Mouse (Mus musculus) CH12.LX (cell line): Measurements from ENCODE around the gene Cyp1a1. TPM values are rescaled to one million over a fixed set of nuclear protein-coding genes. Genes with fewer than 3 reads are reported as not detected.
A peak's percentile ranks its signal among the peaks of the same experiment; 100 is the strongest.

ENCODE experiments used
- DNase-seq: peaks from one replicate; pipeline ENCODE4 v3.0.0-alpha.2; 2013; ENCODE audit errors: extremely low read depth
- H3K27ac ChIP-seq: 2 replicates; pipeline ENCODE4 v1.5.1; 2012; ENCODE audit warnings: low read depth, mild to moderate bottlenecking, control low read depth, moderate library complexity; ENCODE audit not compliant: insufficient read depth
- H3K27me3 ChIP-seq: replicated peaks from 2 replicates; pipeline ENCODE3; 2012; ENCODE audit warnings: inconsistent platforms
- H3K36me3 ChIP-seq, 2 experiments: replicated peaks in 1 of 2; 2 replicates each; pipeline versions ENCODE3 to v1.6.1; 2012; ENCODE audit warnings: inconsistent platforms in 1 of 2, low read length in 1 of 2, mild to moderate bottlenecking in 1 of 2, mixed read lengths in 1 of 2, moderate library complexity in 1 of 2; ENCODE audit not compliant: control insufficient read depth in 1 of 2, insufficient read depth in 1 of 2
- H3K4me1 ChIP-seq, 2 experiments: 2 replicates each; pipeline ENCODE4 v1.6.1; 2012; ENCODE audit warnings: inconsistent platforms in 1 of 2, moderate library complexity in 1 of 2; ENCODE audit not compliant: insufficient read depth in 2 of 2, control insufficient read depth in 1 of 2
- H3K4me2 ChIP-seq: 2 replicates; pipeline ENCODE4 v1.6.1; 2012; ENCODE audit warnings: low read depth, mild to moderate bottlenecking, control low read depth; ENCODE audit not compliant: poor library complexity, insufficient read depth, severe bottlenecking
- H3K4me3 ChIP-seq, 3 experiments: fragments of 150-350 bp in 1 of 3; sonication (generic) in 1 of 3; replicated peaks in 1 of 3; 2 replicates each; pipeline versions ENCODE3 to v1.5.1; 2011 to 2012; ENCODE audit warnings: low read depth in 2 of 3, low read length in 2 of 3, mild to moderate bottlenecking in 2 of 3, moderate library complexity in 2 of 3, control low read depth in 1 of 3, improper control_type of control experiment in 1 of 3, inconsistent platforms in 1 of 3, mixed read lengths in 1 of 3; ENCODE audit not compliant: poor library complexity in 1 of 3
- H3K79me2 ChIP-seq: replicated peaks from 2 replicates; pipeline ENCODE4 v1.6.1; 2012; ENCODE audit warnings: mild to moderate bottlenecking, moderate library complexity; ENCODE audit not compliant: control insufficient read depth, poor library complexity, insufficient read depth, severe bottlenecking; ENCODE audit errors: extremely low read depth
- H3K9ac ChIP-seq: 2 replicates; pipeline ENCODE4 v1.6.1; 2012; ENCODE audit warnings: low read depth, mild to moderate bottlenecking, control low read depth, moderate library complexity; ENCODE audit not compliant: insufficient read depth
- H3K9me3 ChIP-seq: replicated peaks from 2 replicates; pipeline ENCODE3; 2012; ENCODE audit warnings: low read length, inconsistent platforms, mixed read lengths
- BHLHE40 ChIP-seq: IDR thresholded peaks from 2 replicates; pipeline ENCODE4 v1.6.1; 2011; ENCODE audit warnings: mild to moderate bottlenecking, low read depth, low read length, improper control_type of control experiment
- CHD2 ChIP-seq: IDR thresholded peaks from 2 replicates; pipeline ENCODE4 v1.6.1; 2011; ENCODE audit warnings: low read length, improper control_type of control experiment
- CTCF ChIP-seq, 2 experiments: IDR thresholded peaks in 1 of 2; conservative IDR thresholded peaks in 1 of 2; 2 replicates each; pipeline ENCODE4 v1.5.1; 2011 to 2012; ENCODE audit warnings: low read depth in 2 of 2, low read length in 2 of 2, improper control_type of control experiment in 1 of 2, inconsistent platforms in 1 of 2, mild to moderate bottlenecking in 1 of 2, moderate library complexity in 1 of 2
- ETS1 ChIP-seq: conservative IDR thresholded peaks from 2 replicates; pipeline ENCODE4 v1.6.1; 2012; ENCODE audit warnings: low read depth, mild to moderate bottlenecking, inconsistent platforms, low read length, improper control_type of control experiment, moderate library complexity
- GABPA ChIP-seq: IDR thresholded peaks from 2 replicates; pipeline ENCODE4 v1.6.1; 2012; ENCODE audit warnings: low read depth, low read length, improper control_type of control experiment, inconsistent platforms; ENCODE audit not compliant: insufficient replicate concordance
- HCFC1 ChIP-seq: IDR thresholded peaks from 2 replicates; pipeline ENCODE4 v1.6.1; 2012; ENCODE audit warnings: low read depth, mild to moderate bottlenecking, inconsistent platforms, low read length, improper control_type of control experiment
- JUN ChIP-seq: IDR thresholded peaks from 2 replicates; pipeline ENCODE4 v1.6.1; 2011; ENCODE audit warnings: low read depth, mild to moderate bottlenecking, low read length, improper control_type of control experiment, moderate library complexity; ENCODE audit not compliant: insufficient read depth
- MAX ChIP-seq: IDR thresholded peaks from 2 replicates; pipeline ENCODE4 v1.6.1; 2011; ENCODE audit warnings: low read length, improper control_type of control experiment
- MAZ ChIP-seq: IDR thresholded peaks from 2 replicates; pipeline ENCODE4 v1.6.1; 2012; ENCODE audit warnings: low read depth, mild to moderate bottlenecking, inconsistent platforms, low read length, improper control_type of control experiment, moderate library complexity
- MEF2A ChIP-seq: IDR thresholded peaks from 2 replicates; pipeline ENCODE4 v1.6.1; 2014; ENCODE audit warnings: low read depth, mild to moderate bottlenecking, inconsistent platforms, low read length, improper control_type of control experiment, borderline replicate concordance
- MXI1 ChIP-seq: IDR thresholded peaks from 2 replicates; pipeline ENCODE4 v1.6.1; 2011; ENCODE audit warnings: mild to moderate bottlenecking, low read depth, low read length, improper control_type of control experiment
- MYC ChIP-seq: IDR thresholded peaks from 2 replicates; pipeline ENCODE4 v1.6.1; 2011; ENCODE audit warnings: low read depth, mild to moderate bottlenecking, improper control_type of control experiment, low read length
- NELFE ChIP-seq: IDR thresholded peaks from 2 replicates; pipeline ENCODE4 v1.6.1; 2011; ENCODE audit warnings: low read depth, low read length, improper control_type of control experiment
- NRF1 ChIP-seq: IDR thresholded peaks from 2 replicates; pipeline ENCODE4 v1.6.1; 2014; ENCODE audit warnings: low read depth, mild to moderate bottlenecking, inconsistent platforms, low read length, improper control_type of control experiment, moderate library complexity
- PAX5 ChIP-seq: IDR thresholded peaks from 2 replicates; pipeline ENCODE4 v1.6.1; 2012; ENCODE audit warnings: low read length, inconsistent platforms, mixed read lengths
- POLR2A ChIP-seq: IDR thresholded peaks from 2 replicates; pipeline ENCODE4 v1.6.1; 2011; ENCODE audit warnings: low read depth, mild to moderate bottlenecking, improper control_type of control experiment, low read length
- POLR2AphosphoS2 ChIP-seq: IDR thresholded peaks from 2 replicates; pipeline ENCODE4 v1.6.1; 2011; ENCODE audit warnings: low read depth, low read length, improper control_type of control experiment
- RAD21 ChIP-seq: IDR thresholded peaks from 2 replicates; pipeline ENCODE4 v1.6.1; 2011; ENCODE audit warnings: low read depth, mild to moderate bottlenecking, low read length, improper control_type of control experiment, moderate library complexity
- RCOR1 ChIP-seq: conservative IDR thresholded peaks from 2 replicates; pipeline ENCODE4 v1.6.1; 2012; ENCODE audit warnings: low read depth, mild to moderate bottlenecking, inconsistent platforms, low read length, improper control_type of control experiment
- SIN3A ChIP-seq: IDR thresholded peaks from 2 replicates; pipeline ENCODE4 v1.6.1; 2012; ENCODE audit warnings: low read length, improper control_type of control experiment, inconsistent platforms
- TBP ChIP-seq: conservative IDR thresholded peaks from 2 replicates; pipeline ENCODE4 v1.6.1; 2011; ENCODE audit warnings: low read depth, low read length, improper control_type of control experiment
- TCF12 ChIP-seq: IDR thresholded peaks from 2 replicates; pipeline ENCODE4 v1.6.1; 2014; ENCODE audit warnings: low read depth, mild to moderate bottlenecking, inconsistent platforms, low read length, improper control_type of control experiment
- UBTF ChIP-seq: IDR thresholded peaks from 2 replicates; pipeline ENCODE4 v1.6.1; 2012; ENCODE audit warnings: low read depth, mild to moderate bottlenecking, inconsistent platforms, low read length, improper control_type of control experiment, moderate library complexity
- USF1 ChIP-seq: IDR thresholded peaks from 2 replicates; pipeline ENCODE4 v1.6.1; 2014; ENCODE audit warnings: low read depth, mild to moderate bottlenecking, inconsistent platforms, low read length, improper control_type of control experiment
- ZC3H11A ChIP-seq: IDR thresholded peaks from 2 replicates; pipeline ENCODE4 v1.6.1; 2012; ENCODE audit warnings: low read depth, mild to moderate bottlenecking, inconsistent platforms, low read length, improper control_type of control experiment
- ZKSCAN1 ChIP-seq: IDR thresholded peaks from 2 replicates; pipeline ENCODE4 v1.6.1; 2012; ENCODE audit warnings: low read depth, inconsistent platforms, low read length, improper control_type of control experiment, borderline replicate concordance
- dilution Hi-C: fragments of 300-500 bp; cut with MboI; formaldehyde crosslinking; loops from 2 replicates; pipeline ENCODE4 v1.14.3; 2020; ENCODE audit warnings: low sequenced_read_pairs; ENCODE audit not compliant: extremely low pct_unique_long_range_greater_than_20kb, extremely low pct_ligation_motif_present
- in situ Hi-C: fragments of 300-500 bp; cut with MboI; formaldehyde crosslinking; loops from 3 replicates; pipeline ENCODE4 v1.14.3; 2019; ENCODE audit warnings: low sequenced_read_pairs, low pct_ligation_motif_present, low pct_unique_long_range_greater_than_20kb, mixed read lengths
- polyA plus RNA-seq: library from polyadenylated mRNA; unstranded; fragments of >175 nt; gene quantifications from 2 replicates; pipeline ENCODE4 v1.2.1, GENCODE M21; 2012; ENCODE audit warnings: low read depth; ENCODE audit not compliant: insufficient read length
- total RNA-seq, 2 experiments: library from RNA; depleted of rRNA; stranded (reverse); fragments of 300-350 nt in 1 of 2; fragments of >200 nt in 1 of 2; gene quantifications; 2 replicates each; pipeline ENCODE4 v1.2.3; 2012 to 2014

The Cyp1a1 gene
- total and polyA plus RNA-seq, 3 experiments: 0.11 to 0.13 TPM; not detected in 1

GRCm38 (mm10) chr9:57641775-57642550, 45.8 kb upstream of the Cyp1a1 start:
- TF ChIP-seq MYC (0 out of 2 replicates have a peak, but pooled peaks have one; percentile 38), CHD2 (no peak), NRF1 (no peak), MXI1 (peak; percentile 67), RCOR1 (no peak), ZKSCAN1 (no peak), TBP (no peak), USF1 (no peak), MAZ (0 out of 2 replicates have a peak, but pooled peaks have one; percentile 49), POLR2A (no peak), JUN (no peak), ETS1 (peak; percentile 40; the same call in 1 of the 2 replicates), BHLHE40 (peak; percentile 47; the same call in 1 of the 2 replicates), MAX (no peak), CTCF (conservative IDR thresholded peaks at IDR 0.05 in 1 of 2, IDR thresholded peaks at IDR 0.05 in 1 of 2; ENCODE audit: low read depth in 2 of 2, low read length in 2 of 2) (no peak), POLR2AphosphoS2 (no peak)
- TF ChIP-seq, all 38 proteins: peak for 5
- DNase-seq: no peak
- H3K9me3 ChIP-seq: no peaks in the 10 kb centered on the region
- no peaks in the 10 kb centered on the region for H3K27me3 ChIP-seq
- H3K27ac ChIP-seq: peak overlapping the region; percentile 96
- peak overlapping the region; percentile 16 to 90 (median 86) for H3K4me3 ChIP-seq
- H3K4me2 ChIP-seq: peak overlapping the region; percentile 79
- dilution Hi-C loops (no loop called here), in situ Hi-C loops (no loop called here)
- peak overlapping the region; percentile 92; the same call in 1 of the 2 replicates for H3K9ac ChIP-seq
- H3K4me1 ChIP-seq: peaks cover 31 to 69% of the 10 kb centered on the region in 2 experiments
- H3K79me2 ChIP-seq: peaks cover 73% of the 10 kb centered on the region
- H3K36me3 ChIP-seq: peaks cover 3 to 19% of the 10 kb centered on the region in 2 experiments

DNA sequence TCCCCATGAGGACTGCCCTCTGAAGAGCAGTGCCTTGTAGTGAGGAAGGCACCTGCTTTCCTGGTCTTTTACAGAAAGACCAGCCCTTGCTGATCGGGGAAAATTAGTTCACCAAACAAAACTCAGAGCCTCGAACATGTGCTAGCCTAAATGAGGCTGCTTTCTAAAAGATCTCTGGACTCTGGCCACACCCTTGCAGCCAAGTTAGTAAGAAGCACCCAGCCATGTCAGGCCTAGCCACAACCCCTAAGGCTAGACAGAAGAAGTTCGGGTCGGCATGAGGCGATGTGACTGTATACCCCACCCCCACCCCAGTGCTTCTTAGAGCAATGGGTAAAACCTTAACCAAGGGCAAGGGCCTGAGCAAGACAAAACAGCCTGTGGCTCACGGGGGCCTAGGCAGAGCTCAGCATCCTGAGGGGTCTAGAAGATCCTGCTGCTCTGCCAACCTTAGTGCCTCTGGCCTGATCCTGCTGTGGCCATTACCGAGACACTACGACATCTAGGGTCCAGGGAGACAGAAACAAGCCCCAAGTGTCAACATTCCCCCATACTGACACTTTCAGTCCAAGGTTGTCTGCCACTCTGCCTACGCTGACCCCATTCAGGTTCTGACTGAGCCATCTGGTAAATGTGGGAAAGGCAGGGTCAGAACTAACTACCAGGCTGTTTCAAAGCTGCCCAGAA, 44.4 kb upstream of the Cyp1a1 start:
- H3K27ac ChIP-seq: peak overlapping the region; percentile 77

More for the DNA sequence above, 44.4 kb upstream of the Cyp1a1 start:
- in situ Hi-C loops (no loop called here), dilution Hi-C loops (no loop called here)
- no peaks in the 10 kb centered on the region for H3K27me3 ChIP-seq
- no peaks in the 10 kb centered on the region for H3K9me3 ChIP-seq
- peaks cover 3 to 14% of the 10 kb centered on the region in 2 experiments for H3K36me3 ChIP-seq
- H3K4me3 ChIP-seq: peak overlapping the region; percentile 86 to 95 (median 90)
- peak overlapping the region; percentile 79 for H3K4me2 ChIP-seq
- peak overlapping the region; percentile 92 for H3K9ac ChIP-seq
- peaks cover 62% of the 10 kb centered on the region for H3K79me2 ChIP-seq
- TF ChIP-seq NELFE: no peak
- TF ChIP-seq CHD2: no peak; the same call in 1 of the 2 replicates
- TF ChIP-seq ZKSCAN1: no peak
- no peak for TF ChIP-seq POLR2AphosphoS2
- no peak for TF ChIP-seq UBTF
- TF ChIP-seq MEF2A: 0 out of 2 replicates have a peak, but pooled peaks have one; percentile 46
- peak; percentile 80 for TF ChIP-seq MYC
- no peak for TF ChIP-seq JUN
- no peak for TF ChIP-seq GABPA
- TF ChIP-seq CTCF (conservative IDR thresholded peaks at IDR 0.05 in 1 of 2, IDR thresholded peaks at IDR 0.05 in 1 of 2; ENCODE audit: low read depth in 2 of 2, low read length in 2 of 2): no peak
- TF ChIP-seq TCF12: peak; percentile 47; the same call in 1 of the 2 replicates
- no peak for TF ChIP-seq ZC3H11A
- peak; percentile 52; the same call in 1 of the 2 replicates for TF ChIP-seq SIN3A
- TF ChIP-seq BHLHE40: peak; percentile 24; the same call in 1 of the 2 replicates
- peak; percentile 71; the same call in 1 of the 2 replicates for TF ChIP-seq MAX
- TF ChIP-seq RAD21: no peak
- TF ChIP-seq RCOR1: no peak
- no peak for TF ChIP-seq USF1
- TF ChIP-seq TBP: 0 out of 2 replicates have a peak, but pooled peaks have one; percentile 33
- peak; percentile 35 for TF ChIP-seq POLR2A
- no peak for TF ChIP-seq HCFC1
- peak; percentile 65; the same call in 1 of the 2 replicates for TF ChIP-seq MXI1
- TF ChIP-seq PAX5: no peak
- peak; percentile 82 for DNase-seq
- H3K4me1 ChIP-seq: peaks cover 26 to 68% of the 10 kb centered on the region in 2 experiments
